Mouse (Mus musculus) limb, embryonic 10.5 days (tissue): ENCODE results near the gene Mcm8. TPM values are rescaled to one million over a fixed set of nuclear protein-coding genes. Genes with fewer than 3 reads are reported as not detected.

Experiments used
- DNase-seq: peaks from one replicate; pipeline ENCODE4 v3.0.0-alpha.2; 2017; ENCODE audit warnings: low spot score
- H3K27ac ChIP-seq: fragments of 300-500 bp; sonication (generic); 2 replicates; pipeline ENCODE4 v1.5.1; 2016; ENCODE audit warnings: mild to moderate bottlenecking
- H3K27me3 ChIP-seq: fragments of 300-500 bp; sonication (generic); 2 replicates; pipeline ENCODE4 v1.6.1; 2016; ENCODE audit warnings: low read depth, mild to moderate bottlenecking; ENCODE audit not compliant: poor library complexity, severe bottlenecking
- H3K36me3 ChIP-seq: fragments of 300-500 bp; sonication (generic); 2 replicates; pipeline ENCODE4 v1.6.1; 2016; ENCODE audit warnings: mild to moderate bottlenecking, moderate library complexity
- H3K4me1 ChIP-seq: fragments of 300-500 bp; sonication (generic); 2 replicates; pipeline ENCODE4 v1.6.1; 2016
- H3K4me3 ChIP-seq: fragments of 300-500 bp; sonication (generic); 2 replicates; pipeline ENCODE4 v1.5.1; 2016; ENCODE audit warnings: mild to moderate bottlenecking, moderate library complexity
- H3K9me3 ChIP-seq: fragments of 300-500 bp; sonication (generic); replicated peaks from 2 replicates; pipeline ENCODE4 v1.6.1; 2016; ENCODE audit warnings: mild to moderate bottlenecking
- WGBS: fragments of 180-500 bp; shearing (Covaris S2); methylation state at CpG from one replicate; pipeline ENCODE4 v1.1.7; 2016; 5-methylcytosine and 5-hydroxymethylcytosine counted together
- polyA plus RNA-seq: library from polyadenylated mRNA; unstranded; fragments of >200 nt; fragmentation: Nextera tagmentation; extraction: Ambion mirVana; gene quantifications from 2 replicates; pipeline ENCODE4 v1.2.1, GENCODE M21; 2016

Mcm8 gene
- polyA plus RNA-seq, 1 experiment from 2014 or later, result 30.6 TPM

DNA sequence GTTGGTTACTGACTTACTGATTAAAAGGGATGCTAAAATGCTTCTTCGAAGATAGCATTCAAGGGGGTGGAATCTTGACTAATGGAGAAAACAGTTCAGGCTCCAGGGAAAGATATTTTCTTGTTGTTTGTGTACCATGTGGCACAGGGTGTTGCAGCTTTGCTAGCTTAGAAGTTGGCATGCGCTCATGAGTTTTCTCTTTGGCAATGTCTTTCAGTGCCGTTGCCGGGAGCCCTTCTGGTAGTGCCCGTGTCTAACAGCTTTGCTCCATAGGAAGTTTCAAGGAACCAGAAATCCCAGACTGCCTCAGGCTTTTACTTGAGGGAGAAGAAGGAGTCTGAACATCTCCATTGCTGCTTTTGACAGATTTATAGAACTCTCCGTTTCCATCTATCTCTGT is 33.2 kb downstream of the Mcm8 start:
- Histone ChIP-seq H3K9me3 (no peaks in the 10 kb centered on the region), H3K36me3 (peaks cover 44% of the 10 kb centered on the region)
- WGBS, result 93% methylated on average over 6 of the region's 6 CpGs

DNA sequence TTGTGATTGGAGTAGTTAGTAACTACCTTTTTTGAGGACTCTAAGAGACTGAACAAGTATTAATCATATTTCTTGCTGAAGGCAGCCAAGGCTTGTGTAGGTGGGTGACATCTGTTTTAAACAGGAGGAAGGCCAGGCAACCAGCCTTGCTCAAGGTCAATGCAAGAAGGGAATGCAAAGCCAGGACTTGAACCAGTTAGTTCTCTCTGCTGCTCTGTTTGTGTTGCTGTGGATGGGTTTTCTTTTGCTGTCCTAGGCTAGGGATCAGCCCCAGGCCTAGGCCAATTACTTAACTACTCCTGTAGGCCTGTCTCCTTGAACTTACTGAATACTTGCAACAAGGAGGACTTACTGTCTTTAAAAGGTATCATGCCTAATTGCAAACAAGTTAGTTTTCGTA is 37.1 kb downstream of the Mcm8 start:
- no peak overlapping the region for H3K4me3 ChIP-seq
- DNase-seq, result no peak
- no peaks in the 10 kb centered on the region for H3K27me3 ChIP-seq
- H3K4me1 ChIP-seq, result peaks cover 3% of the 10 kb centered on the region
- peaks cover 44% of the 10 kb centered on the region for H3K36me3 ChIP-seq
- 92% methylated on average over 1 of the region's 1 CpGs for WGBS
- no peak overlapping the region for H3K27ac ChIP-seq
- no peaks in the 10 kb centered on the region for H3K9me3 ChIP-seq

More for the DNA sequence above, 33.2 kb downstream of the Mcm8 start:
- DNase-seq, result no peak
- Histone ChIP-seq H3K4me1 (peaks cover 13% of the 10 kb centered on the region), H3K27me3 (no peaks in the 10 kb centered on the region), H3K27ac (no peak overlapping the region), H3K4me3 (no peak overlapping the region)

DNA sequence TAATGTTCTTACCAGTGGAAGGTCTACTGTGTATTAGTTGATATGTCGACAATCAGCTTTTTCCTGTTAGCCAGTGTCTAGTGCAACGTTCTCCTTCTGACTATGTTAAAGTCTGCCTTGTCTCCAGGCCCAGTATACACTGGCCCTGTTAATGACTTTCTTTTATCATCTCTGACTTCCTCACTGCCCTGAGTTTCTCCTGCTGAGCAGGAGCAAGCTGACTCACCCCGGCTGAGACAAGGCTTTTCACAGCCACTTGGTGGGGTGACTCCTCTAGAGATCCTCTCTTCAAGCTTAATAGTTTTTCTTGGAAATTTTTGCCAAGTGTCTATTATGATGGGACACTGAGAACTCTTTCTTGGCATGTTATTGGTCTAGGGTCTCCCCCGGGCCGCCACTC is 40.4 kb downstream of the Mcm8 start:
- no peaks in the 10 kb centered on the region for H3K27me3 ChIP-seq
- no peaks in the 10 kb centered on the region for H3K9me3 ChIP-seq
- DNase-seq, result no peak
- WGBS, result 88% methylated on average over 5 of the region's 5 CpGs
- no peak overlapping the region for H3K27ac ChIP-seq
- H3K4me3 ChIP-seq, result no peak overlapping the region
- H3K4me1 ChIP-seq, result no peaks in the 10 kb centered on the region
- H3K36me3 ChIP-seq, result peaks cover 30% of the 10 kb centered on the region

DNA sequence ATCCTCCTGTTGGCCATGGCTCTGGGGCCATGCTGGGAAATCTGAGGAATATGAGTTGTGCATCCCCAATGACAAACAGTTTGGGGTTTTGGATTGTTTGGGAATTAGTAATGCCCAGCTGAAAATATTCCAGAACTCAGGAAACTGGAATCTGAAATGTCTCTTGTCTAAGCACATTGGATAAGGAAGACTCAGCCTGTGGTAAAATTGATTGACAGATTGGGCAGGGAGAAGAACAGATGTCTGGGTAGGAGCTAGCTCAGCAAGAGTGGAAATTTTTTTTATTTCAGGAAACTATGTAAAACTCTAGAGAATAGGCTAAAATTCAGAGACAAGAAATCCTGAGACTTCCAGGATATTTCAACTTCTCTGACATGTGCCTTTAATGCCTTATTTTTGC is 44.5 kb downstream of the Mcm8 start:
- Histone ChIP-seq H3K36me3 (peaks cover 15% of the 10 kb centered on the region), H3K4me1 (no peaks in the 10 kb centered on the region), H3K9me3 (no peaks in the 10 kb centered on the region), H3K27ac (no peak overlapping the region), H3K4me3 (no peak overlapping the region), H3K27me3 (no peaks in the 10 kb centered on the region)
- no peak for DNase-seq

DNA sequence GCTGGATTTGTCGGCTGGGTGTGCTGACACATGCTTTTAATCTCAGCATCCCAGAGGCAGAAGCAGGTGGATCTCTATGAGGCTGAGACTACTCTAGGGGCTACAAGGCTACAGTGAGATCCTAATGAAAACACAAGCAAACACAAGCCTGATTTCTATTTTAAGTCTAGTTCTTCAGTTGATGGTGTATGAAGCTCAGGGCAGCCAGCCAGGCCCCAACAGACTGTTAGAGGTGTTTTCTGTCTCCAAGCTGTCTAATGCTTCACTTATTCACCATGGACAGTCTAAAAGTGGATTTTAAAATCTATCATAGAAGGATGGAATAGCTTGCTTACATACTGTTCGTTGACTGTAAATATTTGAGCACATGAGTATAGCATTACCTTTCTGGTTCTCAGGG is 45.5 kb downstream of the Mcm8 start:
- no peaks in the 10 kb centered on the region for H3K9me3 ChIP-seq
- 94% methylated on average over 2 of the region's 2 CpGs for WGBS

DNA sequence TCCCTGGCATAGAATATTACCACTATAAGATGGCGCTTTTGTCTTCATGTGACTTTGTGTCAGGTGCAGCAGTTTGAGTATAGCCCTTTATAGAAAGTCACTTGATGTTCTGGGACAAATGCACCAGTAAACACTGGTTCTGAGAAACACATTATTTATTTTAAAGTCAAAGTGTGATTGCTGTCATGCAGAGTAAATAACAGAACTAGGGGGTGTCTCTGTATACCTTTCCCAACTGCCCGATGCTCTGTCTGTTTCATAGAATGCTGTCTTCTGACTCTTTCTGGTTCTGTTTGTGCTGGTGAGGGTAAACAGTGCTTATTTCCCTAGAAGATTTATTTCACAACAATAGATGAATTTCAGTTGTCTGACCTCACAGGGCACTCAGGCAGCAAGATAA is 47.4 kb downstream of the Mcm8 start:
- DNase-seq, result no peak
- H3K9me3 ChIP-seq, result no peaks in the 10 kb centered on the region
- no peak overlapping the region for H3K4me3 ChIP-seq
- WGBS, result 97% methylated on average over 2 of the region's 2 CpGs
- no peaks in the 10 kb centered on the region for H3K4me1 ChIP-seq
- peaks cover 25% of the 10 kb centered on the region for H3K36me3 ChIP-seq
- no peak overlapping the region for H3K27ac ChIP-seq
- H3K27me3 ChIP-seq, result no peaks in the 10 kb centered on the region

More for the DNA sequence above, 45.5 kb downstream of the Mcm8 start:
- DNase-seq, result no peak
- no peak overlapping the region for H3K27ac ChIP-seq
- peaks cover 19% of the 10 kb centered on the region for H3K36me3 ChIP-seq
- H3K27me3 ChIP-seq, result no peaks in the 10 kb centered on the region
- no peak overlapping the region for H3K4me3 ChIP-seq
- H3K4me1 ChIP-seq, result no peaks in the 10 kb centered on the region

DNA sequence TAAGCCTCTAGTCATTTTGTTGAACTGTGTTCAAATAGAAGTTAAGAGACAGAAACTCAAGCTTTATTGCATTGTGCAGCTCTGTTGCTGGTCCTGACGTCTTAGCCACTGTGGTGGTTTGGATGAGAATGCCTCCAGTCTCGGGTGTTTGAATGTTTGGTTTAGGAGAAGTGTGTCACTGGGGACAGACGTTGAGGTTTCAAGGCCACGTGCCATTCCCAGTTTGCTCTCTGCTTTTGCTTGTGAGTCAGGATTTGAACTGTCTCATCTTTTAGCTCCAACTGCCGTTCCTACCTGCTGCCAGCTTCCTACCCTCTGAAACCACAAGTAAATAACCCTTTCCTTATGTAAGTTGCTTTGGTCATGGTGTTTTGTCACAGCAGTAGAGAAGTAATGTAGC is 51.6 kb downstream of the Mcm8 start:
- DNase-seq, result no peak
- Histone ChIP-seq H3K4me1 (no peaks in the 10 kb centered on the region), H3K36me3 (peaks cover 22% of the 10 kb centered on the region), H3K27me3 (no peaks in the 10 kb centered on the region), H3K4me3 (no peak overlapping the region), H3K27ac (no peak overlapping the region), H3K9me3 (no peaks in the 10 kb centered on the region)
- WGBS, result 84% methylated on average over 5 of the region's 5 CpGs

DNA sequence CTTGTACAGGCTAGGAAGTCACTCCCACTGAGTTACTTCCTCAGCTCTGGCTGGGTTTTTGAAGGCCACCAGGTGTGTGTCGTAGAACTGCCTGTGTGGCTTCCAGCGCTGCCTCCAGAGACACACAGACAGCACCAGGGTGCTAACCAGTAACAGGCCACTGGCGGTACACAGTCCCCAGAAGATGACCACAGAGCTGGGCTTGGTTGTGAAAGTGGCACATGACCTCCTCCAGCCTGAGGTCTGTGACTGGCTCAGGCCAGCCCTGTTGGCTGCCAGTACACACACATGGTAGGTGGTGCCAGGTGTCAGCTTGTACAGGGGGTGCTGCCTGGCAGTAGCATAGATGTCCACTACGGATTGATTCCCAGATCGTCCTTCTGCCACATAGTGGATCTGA is 53.7 kb downstream of the Mcm8 start:
- WGBS, result 86% methylated on average over 5 of the region's 5 CpGs
- H3K36me3 ChIP-seq, result peaks cover 15% of the 10 kb centered on the region
- DNase-seq, result no peak
- H3K27ac ChIP-seq, result no peak overlapping the region
- H3K4me1 ChIP-seq, result no peaks in the 10 kb centered on the region
- H3K27me3 ChIP-seq, result no peaks in the 10 kb centered on the region
- H3K9me3 ChIP-seq, result no peaks in the 10 kb centered on the region
- H3K4me3 ChIP-seq, result no peak overlapping the region

DNA sequence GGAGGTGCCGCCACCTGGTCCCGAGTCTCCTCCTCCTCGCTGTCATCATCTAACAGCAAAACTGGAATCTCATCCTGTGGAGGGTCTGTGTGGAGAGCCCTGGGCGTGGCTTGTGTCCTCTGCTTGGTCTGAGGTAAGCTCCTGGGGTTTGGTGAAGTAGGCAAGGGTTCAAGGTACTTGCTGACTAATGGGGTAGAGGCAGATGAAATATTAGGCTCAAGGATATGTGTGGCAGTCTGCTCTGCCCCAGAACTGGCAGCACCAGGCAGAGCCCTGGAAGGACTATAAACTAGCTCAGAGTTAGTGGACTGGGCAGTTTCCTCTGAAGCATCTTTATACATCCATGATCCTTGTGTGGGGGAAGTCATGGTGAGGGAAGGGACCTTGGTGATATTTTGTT is 54.3 kb downstream of the Mcm8 start:
- DNase-seq, result no peak
- 82% methylated on average over 4 of the region's 4 CpGs for WGBS
- Histone ChIP-seq H3K9me3 (no peaks in the 10 kb centered on the region), H3K4me3 (no peak overlapping the region), H3K4me1 (no peaks in the 10 kb centered on the region), H3K27me3 (no peaks in the 10 kb centered on the region), H3K27ac (no peak overlapping the region), H3K36me3 (peaks cover 11% of the 10 kb centered on the region)

DNA sequence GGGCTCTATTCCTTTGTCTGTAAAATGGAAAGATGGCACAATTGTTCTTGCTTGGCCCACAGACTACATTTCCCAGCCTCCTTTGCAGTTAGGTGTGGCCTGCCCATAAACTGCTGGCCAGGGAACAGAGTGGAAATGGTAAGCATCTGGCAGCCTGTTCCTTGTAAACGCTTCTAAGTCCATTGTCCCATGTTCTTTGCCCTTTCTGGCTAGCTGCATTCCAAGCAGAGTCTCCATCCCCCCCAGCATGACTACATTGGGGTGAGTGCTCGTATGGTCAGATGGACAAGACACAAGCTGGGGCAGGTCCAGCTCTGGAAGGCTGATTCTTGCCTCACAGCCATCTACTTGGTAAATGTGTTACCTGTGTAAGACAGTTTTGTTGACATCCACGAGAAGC is 55.7 kb downstream of the Mcm8 start:
- 70% methylated on average over 3 of the region's 3 CpGs for WGBS
- Histone ChIP-seq H3K27me3 (0 out of 2 replicates have a peak, but pooled peaks cover 5% of the 10 kb centered on the region), H3K4me3 (no peak overlapping the region), H3K36me3 (peaks cover 5% of the 10 kb centered on the region), H3K27ac (no peak overlapping the region), H3K4me1 (no peaks in the 10 kb centered on the region), H3K9me3 (no peaks in the 10 kb centered on the region)
- DNase-seq, result no peak

DNA sequence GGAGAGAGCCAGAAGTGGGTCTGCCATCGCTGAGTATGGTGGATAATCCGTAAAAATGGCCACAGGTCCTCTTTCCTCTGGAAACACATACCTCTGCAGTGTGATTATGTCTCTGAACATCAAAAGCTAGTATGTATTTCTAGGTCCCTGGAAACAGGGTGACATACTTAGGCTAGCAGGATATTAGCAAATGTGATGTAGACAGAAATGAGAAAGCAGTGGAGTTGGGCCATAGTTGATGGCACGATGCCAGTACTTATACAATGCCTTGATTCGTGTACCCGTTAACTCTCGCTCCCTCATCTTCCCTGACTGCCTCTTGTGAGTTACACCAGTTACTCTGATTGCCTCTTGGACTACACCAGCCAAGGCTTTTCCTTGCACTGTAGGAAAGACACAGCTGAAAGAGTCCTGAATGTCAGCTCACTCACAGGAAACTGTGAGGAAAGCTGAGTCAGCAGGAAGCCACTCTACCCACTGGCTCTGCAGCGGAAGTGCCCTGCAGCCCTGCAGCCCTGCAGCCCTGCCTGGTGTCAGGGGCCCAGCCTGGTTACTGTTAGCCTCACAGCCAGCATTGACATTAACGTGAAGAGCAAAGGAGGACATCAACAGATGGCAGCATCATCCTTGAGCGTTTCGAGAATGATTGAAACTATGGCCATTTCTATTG is 57.9 kb downstream of the Mcm8 start:
- Histone ChIP-seq H3K27me3 (peaks cover 26% of the 10 kb centered on the region), H3K36me3 (no peaks in the 10 kb centered on the region), H3K4me3 (no peak overlapping the region), H3K4me1 (peaks cover under 1% of the 10 kb centered on the region; the same call in 1 of the 2 replicates), H3K27ac (no peak overlapping the region), H3K9me3 (no peaks in the 10 kb centered on the region)
- 92% methylated on average over 10 of the region's 10 CpGs for WGBS
- no peak for DNase-seq

DNA sequence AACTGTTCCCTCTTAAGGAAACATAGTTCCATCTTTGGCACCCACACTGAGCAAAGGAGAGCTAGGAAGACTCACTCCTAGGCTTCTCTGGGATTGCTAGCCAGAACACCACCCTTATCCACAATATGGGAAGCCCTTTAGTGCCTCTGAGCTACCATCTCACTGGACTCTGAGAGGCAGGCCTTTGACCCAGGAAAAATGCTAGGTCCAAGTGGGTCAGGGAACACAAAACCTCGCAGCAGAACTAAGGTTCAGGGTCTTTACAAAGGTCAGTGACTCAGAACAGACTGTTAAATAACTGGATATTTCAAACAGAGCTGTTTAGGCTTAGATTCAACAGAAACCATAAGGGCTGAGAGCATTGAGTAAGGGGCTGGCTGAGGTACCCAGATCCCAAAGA is 61.0 kb downstream of the Mcm8 start:
- DNase-seq, result no peak
- Histone ChIP-seq H3K27me3 (peaks cover 57% of the 10 kb centered on the region), H3K4me1 (peaks cover 29% of the 10 kb centered on the region), H3K36me3 (no peaks in the 10 kb centered on the region), H3K4me3 (no peak overlapping the region), H3K27ac (no peak overlapping the region), H3K9me3 (no peaks in the 10 kb centered on the region)
- 87% methylated on average over 1 of the region's 1 CpGs for WGBS

DNA sequence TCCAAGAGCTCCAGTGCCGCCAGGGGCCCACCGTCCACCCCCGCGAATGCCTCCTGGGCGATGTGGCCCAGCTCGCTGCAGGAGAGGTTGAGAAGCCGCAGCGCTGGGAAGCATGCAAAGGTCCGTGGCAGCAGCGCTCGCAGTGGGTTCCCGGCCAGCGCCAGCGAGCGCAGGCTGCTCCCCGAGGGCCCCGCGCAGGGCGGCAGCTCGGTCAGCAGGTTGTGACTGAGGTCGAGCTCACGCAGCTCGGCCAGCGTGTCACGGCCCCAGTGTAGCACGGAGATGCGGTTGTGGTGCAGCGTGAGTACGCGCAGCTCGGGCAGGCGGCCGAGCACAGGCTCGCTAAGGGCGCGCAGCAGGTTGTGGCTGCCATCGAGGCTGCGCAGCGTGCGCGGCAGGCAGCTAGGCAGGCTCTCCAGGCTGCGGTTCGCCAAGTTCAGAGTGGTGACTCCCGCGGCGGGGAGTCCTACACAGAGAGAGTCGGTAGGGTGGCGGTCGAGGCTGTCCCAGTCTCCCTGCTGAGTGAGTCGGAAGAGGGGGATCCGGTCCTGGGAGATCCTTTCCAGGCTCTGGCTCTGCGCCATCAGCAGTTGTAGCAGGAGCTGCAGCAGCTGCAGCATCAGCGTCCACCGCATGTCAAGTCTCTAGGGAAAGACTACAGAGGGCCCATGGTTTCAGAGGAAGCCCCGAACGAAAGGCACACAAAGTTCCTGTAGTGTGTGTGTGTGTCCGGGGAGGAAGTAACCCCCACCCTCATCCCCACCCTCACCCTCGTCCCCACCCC is 63.5 kb downstream of the Mcm8 start:
- under 1% methylated on average over 58 of the region's 58 CpGs for WGBS
- peak overlapping the region; percentile 62 for H3K27ac ChIP-seq
- peak; percentile 67 for DNase-seq
- peaks cover 58% of the 10 kb centered on the region for H3K27me3 ChIP-seq
- no peaks in the 10 kb centered on the region for H3K36me3 ChIP-seq
- peak overlapping the region; percentile 64 for H3K4me3 ChIP-seq
- peaks cover 29% of the 10 kb centered on the region for H3K4me1 ChIP-seq
- H3K9me3 ChIP-seq, result no peaks in the 10 kb centered on the region
